Mouse (Mus musculus) lung, adult 2 months (tissue): ENCODE measurements around the gene Pbx4.

Source experiments
- CTCF ChIP-seq: fragments of 200-500 bp; IDR thresholded peaks from 2 replicates; pipeline ENCODE4 v1.5.1; 2011; ENCODE audit warnings: mild to moderate bottlenecking, low read length, control low read depth; ENCODE audit not compliant: insufficient read depth
- POLR2A ChIP-seq: fragments of 200-500 bp; IDR thresholded peaks from 2 replicates; pipeline ENCODE4 v1.6.1; 2011; ENCODE audit warnings: low read depth, mild to moderate bottlenecking, control low read depth, low read length, borderline replicate concordance; ENCODE audit errors: extremely low read depth

- TF ChIP-seq CTCF (no peak), POLR2A (no peak)
These were observed 41.9 kb upstream of the Pbx4 start for GRCm38 (mm10) chr8:69790364-69790763.
